Mouse (Mus musculus) brain, embryonic 14.5 days (tissue): ENCODE results near the gene Nsd2.

Source experiments
- CTCF ChIP-seq: fragments of 200-500 bp; IDR thresholded peaks from 2 replicates; pipeline ENCODE4 v1.5.1; 2012; ENCODE audit warnings: inconsistent platforms, mild to moderate bottlenecking, moderate library complexity, borderline replicate concordance; ENCODE audit not compliant: insufficient read depth, insufficient read length; ENCODE audit errors: extremely low read depth
- POLR2A ChIP-seq: fragments of 200-500 bp; IDR thresholded peaks from 2 replicates; pipeline ENCODE4 v1.6.1; 2012; ENCODE audit warnings: mild to moderate bottlenecking, inconsistent platforms, borderline replicate concordance; ENCODE audit not compliant: poor library complexity, insufficient read depth, insufficient read length, severe bottlenecking; ENCODE audit errors: extremely low read depth

DNA sequence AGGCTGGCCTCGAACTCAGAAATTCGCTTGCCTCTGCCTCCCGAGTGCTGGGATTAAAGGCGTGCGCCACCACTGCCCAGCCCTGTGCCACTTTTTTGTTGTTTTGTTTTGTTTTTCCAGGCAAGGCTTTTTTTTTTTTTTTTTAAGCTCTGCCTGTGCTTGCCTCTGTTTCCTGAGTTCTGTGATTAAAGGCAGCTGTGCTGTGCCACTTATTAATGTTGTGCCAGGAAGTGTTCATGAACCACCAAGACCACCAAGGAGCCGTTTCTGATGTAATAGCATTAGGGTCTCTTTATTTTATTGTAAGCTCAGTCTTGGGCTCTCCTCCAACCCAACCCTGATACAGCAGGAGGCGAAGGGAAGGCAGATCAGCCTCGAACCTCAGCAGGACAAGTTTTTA lies 7.6 kb downstream of the Nsd2 start:
- TF ChIP-seq CTCF (no peak), POLR2A (no peak)
